Mouse (Mus musculus): ENCODE measurements around the gene Hoxa6. TPM values are rescaled to one million over a fixed set of nuclear protein-coding genes. Genes with fewer than 3 reads are reported as not detected.
A peak's percentile ranks its signal among the peaks of the same experiment; 100 is the strongest.

The Hoxa6 gene
- polyA plus RNA-seq, 1 experiment from 2014 or later: not detected

DNA sequence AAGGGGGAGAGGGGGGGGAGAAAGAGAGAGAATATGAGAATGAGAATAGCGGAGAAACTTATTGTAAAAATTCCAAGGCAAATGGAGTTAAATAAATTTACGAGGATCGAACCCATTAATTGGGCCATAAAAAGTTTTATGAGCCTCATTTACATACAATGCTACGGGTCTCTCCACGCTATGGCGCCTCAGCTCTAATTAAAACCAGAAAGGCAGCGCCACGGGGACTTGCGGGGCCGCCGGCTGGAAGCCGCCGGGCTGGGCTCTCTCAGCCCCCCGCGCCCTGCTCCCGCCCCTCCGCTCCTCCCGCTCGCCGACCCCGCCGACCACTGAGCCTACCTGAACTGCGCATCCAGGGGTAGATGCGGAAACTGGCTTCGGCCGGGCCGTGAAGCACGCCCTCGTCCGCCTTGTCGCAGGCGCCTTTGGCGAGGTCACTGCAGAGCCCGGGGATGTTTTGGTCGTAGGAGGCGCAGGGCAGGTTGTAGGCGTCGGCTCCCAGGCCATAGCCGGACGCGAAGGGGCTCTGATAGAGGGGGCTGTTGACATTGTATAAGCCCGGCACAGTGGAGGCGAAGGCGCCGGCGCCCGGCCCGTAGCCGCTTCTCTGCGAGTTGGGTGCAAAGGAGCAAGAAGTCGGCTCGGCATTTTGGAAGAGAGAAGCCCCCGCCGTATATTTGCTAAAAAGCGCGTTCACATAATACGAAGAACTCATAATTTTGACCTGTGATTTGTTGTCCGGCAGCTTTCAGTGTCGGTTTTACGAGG, 8.4 kb upstream of the Hoxa6 start:
- H3K79me2 ChIP-seq (ENCODE audit: inconsistent target): no peaks in the 10 kb centered on the region
- H3K36me3 ChIP-seq (ENCODE audit: inconsistent target): no peaks in the 10 kb centered on the region
- H3K4me3 ChIP-seq (ENCODE audit: inconsistent target): peak overlapping the region; percentile 15; the same call in 1 of the 2 replicates
- 2% methylated on average over 60 of the region's 60 CpGs for WGBS (ENCODE audit: missing documents)
- no peak overlapping the region for H3K27ac ChIP-seq

DNA sequence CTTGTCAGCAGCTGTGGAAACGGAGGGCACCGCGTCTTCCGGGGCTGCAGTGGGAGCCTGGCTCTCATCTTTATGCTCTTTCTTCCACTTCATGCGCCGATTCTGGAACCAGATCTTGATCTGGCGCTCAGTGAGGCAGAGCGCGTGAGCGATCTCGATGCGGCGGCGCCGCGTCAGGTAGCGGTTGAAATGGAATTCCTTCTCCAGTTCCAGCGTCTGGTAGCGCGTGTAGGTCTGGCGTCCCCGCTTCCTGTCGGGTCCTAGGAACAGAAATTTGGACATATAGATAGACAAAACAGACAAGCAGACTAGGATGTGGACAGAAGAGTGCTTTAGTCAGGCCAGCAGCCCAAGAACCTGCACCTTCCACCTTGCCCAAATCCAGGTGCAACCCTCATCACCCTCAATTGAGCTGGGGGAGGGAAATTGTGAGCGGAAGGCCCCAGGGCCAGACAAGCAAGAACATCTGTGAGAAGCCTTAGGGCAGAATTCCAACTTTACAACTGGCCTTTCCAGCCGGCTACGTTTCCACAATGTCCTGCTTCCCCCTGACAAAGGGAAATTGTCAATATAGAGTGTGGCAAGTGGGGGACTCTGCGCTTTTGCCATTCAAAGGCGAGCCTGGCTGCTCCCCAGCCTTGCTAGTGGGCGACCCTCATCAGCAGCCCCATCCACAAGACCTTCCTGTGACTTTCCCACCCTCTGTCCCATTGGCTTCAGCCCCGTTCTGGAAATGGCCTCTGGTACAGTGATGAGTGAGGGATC, 7.4 kb upstream of the Hoxa6 start:
- Histone ChIP-seq H3K4me3 (ENCODE audit: inconsistent target) (no peak overlapping the region), H3K36me3 (ENCODE audit: inconsistent target) (no peaks in the 10 kb centered on the region), H3K79me2 (ENCODE audit: inconsistent target) (no peaks in the 10 kb centered on the region), H3K27ac (no peak overlapping the region)
- 14% methylated on average over 30 of the region's 30 CpGs for WGBS (ENCODE audit: missing documents)

DNA sequence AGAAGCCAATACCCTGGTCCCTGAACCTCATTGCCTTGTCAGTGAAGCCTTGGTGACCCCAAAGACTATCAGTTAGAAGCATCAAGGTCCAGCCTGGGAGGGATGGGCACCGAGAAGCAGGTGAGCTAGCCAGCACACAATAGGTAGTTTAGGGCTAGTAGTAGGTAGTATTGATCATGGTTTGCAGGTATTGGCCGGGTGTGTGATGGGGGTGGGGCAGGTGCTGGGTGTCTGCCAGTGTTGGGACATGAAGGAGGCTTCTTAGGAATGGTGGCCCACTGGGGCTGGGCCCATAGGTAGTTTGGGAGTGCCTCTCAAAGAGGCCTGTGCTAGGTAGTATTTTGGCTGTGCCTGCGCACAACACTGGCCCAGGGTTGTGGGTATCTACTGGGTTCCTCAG, 6.5 kb upstream of the Hoxa6 start:
- Histone ChIP-seq H3K79me2 (ENCODE audit: inconsistent target) (no peaks in the 10 kb centered on the region), H3K4me3 (ENCODE audit: inconsistent target) (no peak overlapping the region), H3K36me3 (ENCODE audit: inconsistent target) (no peaks in the 10 kb centered on the region), H3K27ac (no peak overlapping the region)
- 91% methylated on average over 3 of the region's 3 CpGs for WGBS (ENCODE audit: missing documents)

GRCm38 (mm10) chr6:52214271-52214670, 5.7 kb upstream of the Hoxa6 start:
- H3K4me3 ChIP-seq (ENCODE audit: inconsistent target): no peak overlapping the region
- whole genome bisulfite sequencing (ENCODE audit: missing documents): 37% methylated on average over 5 of the region's 5 CpGs
- H3K36me3 ChIP-seq (ENCODE audit: inconsistent target): no peaks in the 10 kb centered on the region

DNA sequence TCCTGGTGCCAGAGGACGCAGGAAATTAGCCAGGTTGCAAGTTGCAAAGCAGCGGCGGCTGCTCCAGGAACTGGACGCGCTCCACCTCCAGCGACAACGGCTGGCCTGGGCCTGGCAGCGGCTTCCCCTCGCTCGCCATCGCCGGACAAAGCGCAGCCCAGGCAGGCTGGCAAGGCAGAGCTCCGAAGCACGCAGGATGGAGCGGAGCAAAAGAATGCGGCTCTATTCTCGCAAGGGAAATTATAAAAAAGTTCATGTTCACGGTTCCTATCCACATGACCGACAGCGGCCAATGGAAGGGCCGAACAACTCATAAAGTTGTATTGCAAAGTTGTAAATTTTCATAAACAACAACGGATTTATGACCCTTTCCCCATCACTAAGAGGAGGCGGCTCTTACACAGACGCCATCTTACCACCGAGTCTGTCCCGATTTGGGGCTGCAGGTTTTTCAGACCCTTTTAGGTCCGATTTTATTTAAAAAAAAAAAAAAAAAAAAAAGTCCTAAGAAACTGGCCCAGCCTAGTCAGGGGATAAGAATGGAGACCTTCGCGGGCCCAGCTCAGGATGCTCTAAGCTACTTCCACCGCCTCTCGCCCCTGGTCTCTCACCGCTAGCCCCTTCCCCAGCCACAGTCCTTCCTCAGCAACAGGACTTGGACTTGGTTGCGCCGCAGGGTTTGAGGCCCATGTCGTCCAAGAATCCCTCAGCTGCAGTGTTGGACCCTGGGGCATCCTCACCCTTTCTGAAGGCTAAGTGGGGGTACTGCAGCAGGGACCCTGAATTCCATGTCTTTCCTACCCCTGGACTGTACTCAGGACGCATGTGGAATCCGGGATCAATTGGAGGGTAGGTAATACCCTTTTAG, 4.8 kb upstream of the Hoxa6 start, which contains the start of the genes Hoxa3 and Gm28308:
Gene Hoxa3, minus strand, starts transcription at position 218 of the 868 bp plus-strand sequence.
Gene Gm28308, minus strand, starts transcription at position 221 of the 868 bp plus-strand sequence.
- peak within 1 kb of the TSS; percentile 41 for H3K4me3 ChIP-seq (ENCODE audit: inconsistent target)
- no peak within 1 kb of the TSS for H3K27ac ChIP-seq
- 4% methylated on average over 38 of the region's 38 CpGs for WGBS (ENCODE audit: missing documents)
- H3K36me3 ChIP-seq (ENCODE audit: inconsistent target): no peaks in the 10 kb centered on the region
- H3K79me2 ChIP-seq (ENCODE audit: inconsistent target): no peaks in the 10 kb centered on the region

More at GRCm38 (mm10) chr6:52214271-52214670, 5.7 kb upstream of the Hoxa6 start:
- Histone ChIP-seq H3K27ac (no peak overlapping the region), H3K79me2 (ENCODE audit: inconsistent target) (no peaks in the 10 kb centered on the region)

GRCm38 (mm10) chr6:52212556-52213118, 4.1 kb upstream of the Hoxa6 start:
- 3% methylated on average over 22 of the region's 22 CpGs for WGBS (ENCODE audit: missing documents)
- H3K27ac ChIP-seq: no peak overlapping the region
- H3K36me3 ChIP-seq (ENCODE audit: inconsistent target): no peaks in the 10 kb centered on the region

GRCm38 (mm10) chr6:52211961-52212360, 3.4 kb upstream of the Hoxa6 start:
- 4% methylated on average over 13 of the region's 13 CpGs for WGBS (ENCODE audit: missing documents)
- H3K4me3 ChIP-seq (ENCODE audit: inconsistent target): peak overlapping the region; percentile 41
- no peaks in the 10 kb centered on the region for H3K79me2 ChIP-seq (ENCODE audit: inconsistent target)
- H3K27ac ChIP-seq: no peak overlapping the region
- no peaks in the 10 kb centered on the region for H3K36me3 ChIP-seq (ENCODE audit: inconsistent target)

More at GRCm38 (mm10) chr6:52212556-52213118, 4.1 kb upstream of the Hoxa6 start:
- H3K4me3 ChIP-seq (ENCODE audit: inconsistent target): peak overlapping the region; percentile 41
- H3K79me2 ChIP-seq (ENCODE audit: inconsistent target): no peaks in the 10 kb centered on the region

DNA sequence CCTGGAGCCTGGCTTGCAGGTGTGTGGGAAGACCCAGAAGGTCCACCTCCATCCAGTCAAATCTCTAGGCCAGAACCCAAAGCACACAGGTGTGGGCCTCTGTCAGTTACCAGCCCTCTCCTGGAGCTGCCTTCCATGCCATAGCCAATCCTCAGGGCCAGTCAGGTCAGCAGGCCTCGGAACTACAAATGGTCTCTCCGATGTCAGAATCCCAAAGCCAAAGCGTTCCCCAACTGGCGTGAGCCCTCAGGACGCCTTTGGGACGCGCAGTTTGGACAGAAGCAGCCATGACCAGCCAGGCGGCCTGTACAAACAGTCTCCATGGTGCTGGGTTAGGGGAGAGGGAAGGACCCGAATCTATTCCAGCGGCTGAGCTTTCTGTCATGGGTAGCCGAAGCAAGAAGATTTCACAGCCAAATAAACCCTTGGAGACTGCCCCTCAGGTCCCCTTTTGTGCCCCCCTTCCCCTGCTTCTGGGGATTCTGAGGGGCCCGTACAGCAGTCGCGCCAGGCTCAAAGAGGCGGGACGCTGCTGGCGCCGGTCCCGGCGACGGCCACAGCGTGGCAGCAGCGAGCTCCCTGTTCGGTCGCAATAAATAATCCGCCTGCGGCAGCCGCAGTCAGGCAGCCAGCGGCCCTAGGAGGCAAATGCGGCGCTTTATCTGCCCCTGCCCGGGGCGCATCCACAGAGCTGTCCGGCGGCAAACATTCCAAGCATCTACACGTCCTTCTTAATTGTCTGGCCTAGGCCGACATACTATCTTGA, 2.8 kb upstream of the Hoxa6 start:
- H3K36me3 ChIP-seq (ENCODE audit: inconsistent target): no peaks in the 10 kb centered on the region
- WGBS (ENCODE audit: missing documents): 5% methylated on average over 37 of the region's 37 CpGs
- H3K27ac ChIP-seq: no peak overlapping the region
- peak overlapping the region; percentile 41; the same call in 1 of the 2 replicates for H3K4me3 ChIP-seq (ENCODE audit: inconsistent target)
- H3K79me2 ChIP-seq (ENCODE audit: inconsistent target): no peaks in the 10 kb centered on the region

DNA sequence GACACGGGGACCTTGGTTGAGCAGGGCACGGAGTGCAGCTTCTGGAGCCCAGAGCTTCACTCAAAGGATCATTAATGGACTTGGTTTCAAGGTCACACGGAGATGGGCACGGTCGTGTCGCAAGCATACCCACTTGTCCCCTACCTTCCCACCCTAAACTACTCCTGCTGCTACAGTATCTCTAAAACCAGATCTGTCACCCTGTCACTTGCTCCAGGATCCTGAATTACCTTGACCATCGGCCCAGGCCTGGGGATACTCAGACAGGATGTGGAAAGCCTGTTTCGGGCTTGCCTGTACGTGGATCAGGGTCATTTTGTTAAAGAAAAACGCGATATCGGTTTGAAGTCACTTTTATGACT, 1.1 kb upstream of the Hoxa6 start:
- Histone ChIP-seq H3K36me3 (ENCODE audit: inconsistent target) (no peaks in the 10 kb centered on the region), H3K79me2 (ENCODE audit: inconsistent target) (no peaks in the 10 kb centered on the region), H3K4me3 (ENCODE audit: inconsistent target) (no peak overlapping the region), H3K27ac (no peak overlapping the region)
- WGBS (ENCODE audit: missing documents): 67% methylated on average over 11 of the region's 12 CpGs

DNA sequence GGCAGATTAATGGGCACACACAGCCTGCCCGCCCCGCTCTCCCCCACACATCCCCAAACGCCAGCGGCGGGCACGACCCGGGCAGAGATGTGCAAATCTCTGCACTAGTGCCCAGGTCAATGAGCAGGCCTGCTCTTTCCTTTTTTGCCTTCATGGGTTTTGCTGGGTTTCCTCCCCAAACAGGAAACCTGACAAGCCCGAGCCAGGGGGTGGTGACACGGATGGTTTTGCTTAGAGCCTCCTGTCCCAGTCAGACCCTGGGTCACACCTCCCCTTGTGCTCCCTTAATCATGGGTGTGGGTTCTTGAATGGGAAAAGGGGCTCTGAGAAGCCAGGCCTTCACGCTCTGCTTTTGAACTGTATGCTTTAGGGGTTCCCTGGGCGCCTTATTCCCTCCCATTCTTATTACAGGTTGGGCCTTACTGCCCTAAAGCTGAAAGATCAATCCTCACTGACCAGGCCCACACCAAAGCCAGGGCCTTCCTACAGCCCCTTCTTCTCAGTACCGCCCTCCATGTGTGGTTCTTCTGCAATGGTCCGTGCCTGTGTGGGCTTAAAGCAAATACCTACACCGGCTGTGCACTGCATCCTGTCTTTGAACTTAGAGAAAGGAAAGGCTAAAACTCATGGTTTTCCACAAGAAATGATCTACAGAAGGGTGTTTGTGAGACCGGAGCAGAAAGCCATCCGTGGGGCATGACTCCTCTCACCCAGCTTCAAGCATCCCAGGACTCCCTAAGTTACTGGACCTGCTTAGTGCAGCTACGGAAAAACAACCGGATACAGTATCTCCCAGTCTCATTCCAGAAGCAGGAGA, 554 bp upstream of the Hoxa6 start:
- H3K4me3 ChIP-seq (ENCODE audit: inconsistent target): no peak overlapping the region
- 40% methylated on average over 18 of the region's 18 CpGs for WGBS (ENCODE audit: missing documents)
- H3K79me2 ChIP-seq (ENCODE audit: inconsistent target): no peaks in the 10 kb centered on the region
- no peaks in the 10 kb centered on the region for H3K36me3 ChIP-seq (ENCODE audit: inconsistent target)
- no peak overlapping the region for H3K27ac ChIP-seq

DNA sequence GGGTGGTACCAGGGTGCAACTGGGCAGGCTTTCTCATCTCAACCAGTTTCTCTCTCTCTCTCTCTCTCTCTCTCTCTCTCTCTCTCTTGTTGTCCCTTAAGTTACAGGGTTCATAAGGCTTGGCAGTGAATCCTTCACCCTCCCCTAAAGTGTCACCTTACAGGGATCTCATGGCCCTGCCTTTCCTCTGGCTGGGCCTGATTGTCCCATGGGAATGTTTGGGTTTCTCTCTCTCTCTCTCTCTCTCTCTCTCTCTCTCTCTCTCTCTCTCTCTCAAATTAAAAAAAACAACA, 892 bp downstream of the Hoxa6 start:
- Histone ChIP-seq H3K27ac (no peak overlapping the region), H3K4me3 (ENCODE audit: inconsistent target) (no peak overlapping the region), H3K79me2 (ENCODE audit: inconsistent target) (no peaks in the 10 kb centered on the region), H3K36me3 (ENCODE audit: inconsistent target) (no peaks in the 10 kb centered on the region)

DNA sequence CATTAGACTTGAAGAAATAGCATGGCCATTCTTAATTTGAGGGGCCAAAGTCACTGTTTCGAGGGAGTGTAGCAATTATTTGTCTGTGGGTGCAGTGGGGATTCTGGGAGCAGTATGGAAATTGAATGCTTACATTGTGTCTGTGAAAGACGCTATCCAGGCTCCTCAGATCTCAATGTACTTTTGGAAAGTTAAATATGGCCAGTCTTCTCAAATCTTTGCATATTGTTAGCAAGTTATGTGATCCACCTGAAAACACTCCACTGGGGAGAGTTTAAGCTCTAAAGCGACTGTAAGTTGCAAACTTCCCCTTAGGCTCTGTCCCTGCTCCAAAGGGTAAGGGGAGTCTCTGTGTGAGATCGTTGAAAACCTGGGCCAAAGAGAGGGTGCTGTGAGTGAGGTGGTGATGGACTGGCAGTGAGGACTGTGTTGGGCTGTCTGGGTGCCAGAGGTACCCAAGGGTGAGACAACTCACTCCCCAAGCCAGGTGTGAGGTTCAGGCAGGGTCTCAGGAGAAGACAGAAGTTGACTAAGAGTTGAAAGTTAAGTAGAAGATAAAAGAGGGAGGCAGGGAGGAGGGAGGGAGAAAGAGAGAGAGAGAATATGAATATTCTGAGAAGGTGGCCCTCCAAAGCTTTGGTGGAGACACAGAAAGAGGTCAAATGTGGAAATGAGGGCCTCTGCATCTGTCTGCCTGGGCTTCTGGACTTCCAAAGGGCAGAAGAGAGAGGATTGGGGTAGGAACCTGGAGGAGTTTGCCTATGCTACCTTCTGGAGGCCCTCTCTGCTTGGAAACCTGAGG, 1.4 kb downstream of the Hoxa6 start:
- no peak overlapping the region for H3K4me3 ChIP-seq (ENCODE audit: inconsistent target)
- 81% methylated on average over 4 of the region's 4 CpGs for WGBS (ENCODE audit: missing documents)

More for the DNA sequence above, 1.4 kb downstream of the Hoxa6 start:
- Histone ChIP-seq H3K79me2 (ENCODE audit: inconsistent target) (no peaks in the 10 kb centered on the region), H3K36me3 (ENCODE audit: inconsistent target) (no peaks in the 10 kb centered on the region), H3K27ac (no peak overlapping the region)
